Mouse (Mus musculus): ENCODE data around the gene Hist1h4f. TPM values are rescaled to one million over a fixed set of nuclear protein-coding genes. Genes with fewer than 3 reads are reported as not detected.

Hist1h4f gene
- polyA plus RNA-seq, 1 experiment from 2014 or later: 2.0 TPM

DNA sequence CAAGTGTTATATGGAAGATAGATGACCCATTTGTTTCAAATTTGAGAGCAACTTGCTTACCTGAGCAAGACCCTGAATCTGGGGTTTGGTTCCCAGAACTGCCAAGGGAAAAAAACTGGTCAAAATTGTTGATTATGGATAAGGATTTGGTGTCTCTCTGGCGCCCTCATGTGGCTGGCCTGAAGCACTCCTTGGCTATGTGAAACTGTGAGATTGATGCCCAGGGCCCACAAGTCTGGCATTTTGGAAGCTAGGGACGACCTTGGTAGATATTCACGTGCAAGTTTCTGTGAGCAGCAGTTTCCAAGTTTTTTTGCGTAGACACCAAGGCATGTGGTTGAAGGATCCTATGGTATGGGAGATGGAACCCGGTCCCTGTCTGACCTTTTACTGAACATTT is 26.8 kb downstream of the Hist1h4f start:
- Histone ChIP-seq H3K4me1 (peaks cover 4% of the 10 kb centered on the region), H3K27ac (no peak overlapping the region), H3K4me3 (replicated peaks) (no peak overlapping the region), H3K4me2 (no peak overlapping the region), H3K36me3 (no peaks in the 10 kb centered on the region), H3K27me3 (replicated peaks) (no peaks in the 10 kb centered on the region), H3K9me3 (no peaks in the 10 kb centered on the region), H3K9ac (no peak overlapping the region)
- no peak; the same call in 1 of the 2 replicates for ATAC-seq (ENCODE audit: insufficient read depth, low FRiP score, low read depth)
- WGBS: 11% methylated on average over 5 of the region's 5 CpGs

DNA sequence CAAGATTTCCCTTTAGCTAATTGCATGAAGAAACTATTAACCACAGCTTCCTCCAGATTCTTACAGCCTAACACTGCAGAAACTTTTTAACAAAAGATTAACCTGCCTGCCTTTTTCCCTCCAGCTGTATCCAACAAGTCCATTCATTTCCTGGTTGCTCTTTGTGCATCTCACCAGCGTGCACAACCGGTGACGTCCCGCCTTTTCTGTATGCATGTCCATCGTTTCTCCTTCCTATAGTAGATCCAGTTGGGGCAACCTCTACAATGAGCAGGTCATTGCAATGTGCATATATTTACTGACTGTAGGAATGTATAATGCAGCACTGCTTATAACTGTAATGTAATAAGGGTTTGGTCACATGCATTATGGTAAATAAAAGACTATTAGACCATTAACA is 27.5 kb downstream of the Hist1h4f start:
- H3K27me3 ChIP-seq (replicated peaks): no peaks in the 10 kb centered on the region
- no peaks in the 10 kb centered on the region for H3K36me3 ChIP-seq
- WGBS: 43% methylated on average over 5 of the region's 5 CpGs
- H3K9me3 ChIP-seq: no peaks in the 10 kb centered on the region
- ATAC-seq (ENCODE audit: insufficient read depth, low FRiP score, low read depth): no peak
- H3K27ac ChIP-seq: no peak overlapping the region
- no peak overlapping the region for H3K4me2 ChIP-seq
- H3K4me1 ChIP-seq: peaks cover 2% of the 10 kb centered on the region
- H3K4me3 ChIP-seq (replicated peaks): no peak overlapping the region
- H3K9ac ChIP-seq: no peak overlapping the region

DNA sequence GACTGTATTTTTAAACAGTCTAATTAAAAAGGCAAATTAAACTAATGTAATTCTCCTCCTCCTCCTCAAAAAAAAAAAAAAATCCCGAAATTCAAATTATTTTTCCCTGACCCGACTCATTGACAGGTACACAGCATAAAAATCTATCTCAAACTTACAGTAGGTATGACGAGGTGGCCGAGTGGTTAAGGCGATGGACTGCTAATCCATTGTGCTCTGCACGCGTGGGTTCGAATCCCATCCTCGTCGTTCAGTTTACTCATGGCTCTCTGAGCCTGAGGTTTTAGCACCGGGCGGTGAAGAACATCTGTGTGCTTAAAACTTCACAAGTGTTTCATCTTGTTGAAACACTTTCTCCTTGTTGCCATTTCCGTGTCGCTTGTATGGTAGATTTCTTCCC is 29.7 kb downstream of the Hist1h4f start:
- H3K36me3 ChIP-seq: no peaks in the 10 kb centered on the region
- ATAC-seq (ENCODE audit: insufficient read depth, low FRiP score, low read depth): 0 out of 2 replicates have a peak, but pooled peaks have one; percentile 45
- no peaks in the 10 kb centered on the region for H3K9me3 ChIP-seq
- H3K27me3 ChIP-seq (replicated peaks): no peaks in the 10 kb centered on the region
- no peak overlapping the region for H3K9ac ChIP-seq
- WGBS: under 1% methylated on average over 14 of the region's 14 CpGs
- no peaks in the 10 kb centered on the region; the same call in 1 of the 2 replicates for H3K4me1 ChIP-seq
- no peak overlapping the region; the same call in 1 of the 2 replicates for H3K4me3 ChIP-seq (replicated peaks)
- no peak overlapping the region for H3K27ac ChIP-seq
- peak overlapping the region; percentile 32 for H3K4me2 ChIP-seq

DNA sequence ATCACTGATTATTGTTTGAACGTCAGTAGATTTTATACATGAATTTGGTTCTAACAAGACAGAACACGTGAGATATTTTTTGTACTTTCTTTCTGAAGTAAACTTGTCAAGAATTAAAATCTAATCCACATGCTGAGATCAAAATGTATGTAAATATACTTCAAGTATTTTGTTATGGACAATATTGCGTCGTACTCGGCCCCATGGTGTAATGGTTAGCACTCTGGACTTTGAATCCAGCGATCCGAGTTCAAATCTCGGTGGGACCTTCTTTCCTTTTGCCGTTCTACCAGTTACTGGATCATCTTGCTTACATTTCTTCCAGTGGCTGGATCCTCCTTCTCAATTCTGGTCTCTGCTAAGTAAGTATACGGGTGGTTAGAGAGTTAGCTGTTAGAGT is 32.0 kb downstream of the Hist1h4f start:
- ATAC-seq (ENCODE audit: insufficient read depth, low FRiP score, low read depth): peak; percentile 54; the same call in 1 of the 2 replicates
- H3K4me1 ChIP-seq: 0 out of 2 replicates have a peak, but pooled peaks cover 2% of the 10 kb centered on the region
- H3K9me3 ChIP-seq: no peaks in the 10 kb centered on the region
- H3K27me3 ChIP-seq (replicated peaks): no peaks in the 10 kb centered on the region
- H3K27ac ChIP-seq: peak overlapping the region; percentile 73; the same call in 1 of the 2 replicates
- under 1% methylated on average over 10 of the region's 10 CpGs for WGBS
- peak overlapping the region; percentile 90 for H3K4me2 ChIP-seq
- no peak overlapping the region for H3K9ac ChIP-seq
- H3K4me3 ChIP-seq (replicated peaks): peak overlapping the region; percentile 44
- H3K36me3 ChIP-seq: no peaks in the 10 kb centered on the region

DNA sequence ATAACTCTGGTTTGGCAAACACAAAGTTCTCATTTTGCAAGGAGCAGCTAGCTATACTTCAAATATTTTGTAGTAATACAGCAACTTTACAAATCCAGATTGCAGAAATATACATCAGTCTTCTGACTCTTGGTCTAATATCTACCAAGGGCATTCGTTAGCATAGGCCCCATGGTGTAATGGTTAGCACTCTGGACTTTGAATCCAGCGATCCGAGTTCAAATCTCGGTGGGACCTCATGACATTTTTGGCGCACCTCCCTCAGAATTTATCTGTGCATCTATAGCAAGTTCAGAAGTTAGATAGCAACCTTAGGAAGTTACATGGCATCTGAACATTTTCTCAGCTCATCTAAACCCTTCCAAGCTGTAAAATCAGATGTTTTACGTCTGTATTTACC is 32.6 kb downstream of the Hist1h4f start:
- under 1% methylated on average over 6 of the region's 6 CpGs for WGBS
- peak overlapping the region; percentile 73; the same call in 1 of the 2 replicates for H3K27ac ChIP-seq
- 0 out of 2 replicates have a peak, but pooled peaks cover 2% of the 10 kb centered on the region for H3K4me1 ChIP-seq
- no peaks in the 10 kb centered on the region for H3K27me3 ChIP-seq (replicated peaks)
- H3K9me3 ChIP-seq: no peaks in the 10 kb centered on the region
- H3K4me2 ChIP-seq: peak overlapping the region; percentile 90
- no peaks in the 10 kb centered on the region for H3K36me3 ChIP-seq
- peak; percentile 70 for ATAC-seq (ENCODE audit: insufficient read depth, low FRiP score, low read depth)
- peak overlapping the region; percentile 44 for H3K4me3 ChIP-seq (replicated peaks)
- H3K9ac ChIP-seq: no peak overlapping the region

DNA sequence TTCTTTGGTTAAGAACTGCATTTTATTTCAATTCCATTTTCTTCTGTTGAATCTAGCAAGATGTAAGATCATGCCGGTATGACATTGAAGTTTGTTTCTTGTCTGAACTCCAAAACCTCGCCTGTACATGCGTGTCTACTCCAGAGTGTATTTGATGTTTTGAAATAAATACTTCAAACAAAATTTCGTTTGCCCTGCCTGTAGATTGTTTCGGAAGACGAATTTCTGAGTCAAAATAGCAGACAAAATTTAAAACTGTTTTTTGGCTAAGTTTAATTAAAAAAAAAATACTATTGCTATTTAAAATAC is 33.2 kb downstream of the Hist1h4f start:
- Histone ChIP-seq H3K9ac (no peak overlapping the region), H3K4me3 (replicated peaks) (peak overlapping the region; percentile 58), H3K9me3 (no peaks in the 10 kb centered on the region), H3K27me3 (replicated peaks) (no peaks in the 10 kb centered on the region), H3K27ac (0 out of 2 replicates have a peak overlapping the region, but pooled peaks have one; percentile 31), H3K4me1 (0 out of 2 replicates have a peak, but pooled peaks cover 2% of the 10 kb centered on the region), H3K36me3 (no peaks in the 10 kb centered on the region), H3K4me2 (peak overlapping the region; percentile 90)
- ATAC-seq (ENCODE audit: insufficient read depth, low FRiP score, low read depth): no peak
- under 1% methylated on average over 6 of the region's 6 CpGs for WGBS

DNA sequence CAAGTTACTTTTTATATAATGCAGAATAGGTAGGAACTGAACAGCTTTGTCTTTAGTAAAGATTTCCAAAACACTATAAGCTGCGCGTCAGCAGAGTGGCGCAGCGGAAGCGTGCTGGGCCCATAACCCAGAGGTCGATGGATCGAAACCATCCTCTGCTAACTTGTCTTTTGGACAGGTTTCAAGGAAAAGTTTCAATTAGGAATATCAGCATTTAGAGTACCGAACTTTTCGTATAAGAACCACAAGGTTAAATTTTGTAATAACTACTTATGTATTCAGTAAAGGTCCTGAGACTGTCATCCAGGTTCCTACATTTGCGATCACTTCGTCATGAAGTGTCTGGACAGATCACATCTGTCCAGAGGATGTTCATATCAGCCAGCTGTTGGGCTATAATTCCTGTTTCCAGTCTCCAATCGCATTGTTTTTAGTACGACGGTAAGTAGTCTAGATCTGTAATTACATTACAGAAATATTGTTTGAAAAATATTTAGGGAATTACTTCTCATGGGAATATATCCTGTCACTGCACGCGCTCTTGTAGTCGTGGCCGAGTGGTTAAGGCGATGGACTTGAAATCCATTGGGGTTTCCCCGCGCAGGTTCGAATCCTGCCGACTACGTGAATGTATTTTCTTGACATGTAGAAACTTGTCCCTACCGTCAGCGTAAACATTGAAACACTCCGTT is 33.7 kb downstream of the Hist1h4f start:
- Histone ChIP-seq H3K4me3 (replicated peaks) (peak overlapping the region; percentile 58), H3K9ac (no peak overlapping the region), H3K4me2 (peak overlapping the region; percentile 90), H3K9me3 (no peaks in the 10 kb centered on the region), H3K36me3 (no peaks in the 10 kb centered on the region), H3K4me1 (0 out of 2 replicates have a peak, but pooled peaks cover 2% of the 10 kb centered on the region), H3K27me3 (replicated peaks) (no peaks in the 10 kb centered on the region), H3K27ac (peak overlapping the region; percentile 84)
- ATAC-seq (ENCODE audit: insufficient read depth, low FRiP score, low read depth): peak; percentile 80
- WGBS: under 1% methylated on average over 27 of the region's 27 CpGs

DNA sequence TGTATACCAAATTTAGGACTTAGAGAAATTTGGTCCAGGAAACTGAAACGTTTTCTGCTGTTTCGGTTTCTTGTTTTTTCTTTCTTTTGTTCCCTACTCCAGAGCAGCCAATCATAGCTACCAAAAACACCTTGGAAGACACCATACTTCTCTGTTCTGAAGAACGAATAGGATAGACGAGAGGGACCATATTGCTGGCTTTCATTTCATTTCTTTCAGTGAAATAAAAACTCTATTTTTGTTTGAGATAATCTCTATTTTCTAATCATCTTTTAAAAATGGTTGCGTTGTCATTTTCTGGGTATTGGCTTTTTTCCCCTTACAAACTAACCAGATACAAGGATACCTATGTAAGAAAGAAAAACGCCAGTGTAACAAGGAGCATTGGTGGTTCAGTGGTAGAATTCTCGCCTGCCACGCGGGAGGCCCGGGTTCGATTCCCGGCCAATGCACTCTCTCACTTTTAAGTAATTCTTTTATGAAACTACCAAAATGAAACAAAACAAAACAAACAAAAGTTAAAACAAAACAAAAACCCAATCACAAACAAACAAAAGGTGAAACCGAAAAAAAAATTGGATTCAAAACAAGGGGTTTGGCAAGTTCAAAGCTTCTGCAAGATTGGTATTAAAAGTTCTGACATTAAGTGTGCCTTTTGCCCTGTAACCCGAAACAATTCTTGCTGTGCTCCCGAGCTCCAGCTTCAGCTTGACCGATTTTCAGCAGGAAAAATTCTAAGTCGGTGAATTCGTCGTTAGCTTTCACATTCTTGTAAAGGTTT is 34.4 kb downstream of the Hist1h4f start:
- ATAC-seq (ENCODE audit: insufficient read depth, low FRiP score, low read depth): no peak; the same call in 1 of the 2 replicates
- no peak overlapping the region for H3K9ac ChIP-seq
- peak overlapping the region; percentile 84 for H3K27ac ChIP-seq
- under 1% methylated on average over 19 of the region's 19 CpGs for WGBS
- no peaks in the 10 kb centered on the region for H3K36me3 ChIP-seq
- 0 out of 2 replicates have a peak, but pooled peaks cover 2% of the 10 kb centered on the region for H3K4me1 ChIP-seq
- H3K9me3 ChIP-seq: no peaks in the 10 kb centered on the region
- H3K27me3 ChIP-seq (replicated peaks): no peaks in the 10 kb centered on the region
- H3K4me3 ChIP-seq (replicated peaks): peak overlapping the region; percentile 58
- peak overlapping the region; percentile 90 for H3K4me2 ChIP-seq

- no peak for ATAC-seq (ENCODE audit: insufficient read depth, low FRiP score, low read depth)
- Histone ChIP-seq H3K27ac (no peak overlapping the region), H3K9me3 (no peaks in the 10 kb centered on the region), H3K27me3 (replicated peaks) (no peaks in the 10 kb centered on the region), H3K4me1 (0 out of 2 replicates have a peak, but pooled peaks cover 2% of the 10 kb centered on the region), H3K4me3 (replicated peaks) (peak overlapping the region; percentile 31), H3K36me3 (no peaks in the 10 kb centered on the region), H3K9ac (no peak overlapping the region), H3K4me2 (peak overlapping the region; percentile 57)
- WGBS: 52% methylated on average over 15 of the region's 15 CpGs
Observed at GRCm38 (mm10) chr13:23515826-23516620, 35.4 kb downstream of the Hist1h4f start.

GRCm38 (mm10) chr13:23515281-23515680 is 36.2 kb downstream of the Hist1h4f start:
- Histone ChIP-seq H3K4me1 (0 out of 2 replicates have a peak, but pooled peaks cover 4% of the 10 kb centered on the region), H3K4me3 (replicated peaks) (no peak overlapping the region), H3K27me3 (replicated peaks) (no peaks in the 10 kb centered on the region), H3K9ac (no peak overlapping the region), H3K4me2 (no peak overlapping the region), H3K36me3 (no peaks in the 10 kb centered on the region), H3K9me3 (no peaks in the 10 kb centered on the region), H3K27ac (no peak overlapping the region)
- no peak for ATAC-seq (ENCODE audit: insufficient read depth, low FRiP score, low read depth)
- 76% methylated on average over 5 of the region's 5 CpGs for WGBS

- 0 out of 2 replicates have a peak, but pooled peaks cover 4% of the 10 kb centered on the region for H3K4me1 ChIP-seq
- H3K9ac ChIP-seq: no peak overlapping the region
- H3K27ac ChIP-seq: no peak overlapping the region
- no peaks in the 10 kb centered on the region for H3K36me3 ChIP-seq
- ATAC-seq (ENCODE audit: insufficient read depth, low FRiP score, low read depth): no peak
- H3K4me3 ChIP-seq (replicated peaks): no peak overlapping the region
- H3K9me3 ChIP-seq: no peaks in the 10 kb centered on the region
- H3K27me3 ChIP-seq (replicated peaks): no peaks in the 10 kb centered on the region
- WGBS: 83% methylated on average over 1 of the region's 1 CpGs
- H3K4me2 ChIP-seq: no peak overlapping the region
Observed at GRCm38 (mm10) chr13:23513517-23513916, 37.9 kb downstream of the Hist1h4f start.

Measured in stomach, embryonic 15.5 days (tissue).